Mouse (Mus musculus): ENCODE data around the gene Smad3. TPM values are rescaled to one million over a fixed set of nuclear protein-coding genes. Genes with fewer than 3 reads are reported as not detected.

The Smad3 gene
- total and polyA plus RNA-seq, 3 experiments, result 0.81 to 1.5 (median 1.2) TPM

DNA sequence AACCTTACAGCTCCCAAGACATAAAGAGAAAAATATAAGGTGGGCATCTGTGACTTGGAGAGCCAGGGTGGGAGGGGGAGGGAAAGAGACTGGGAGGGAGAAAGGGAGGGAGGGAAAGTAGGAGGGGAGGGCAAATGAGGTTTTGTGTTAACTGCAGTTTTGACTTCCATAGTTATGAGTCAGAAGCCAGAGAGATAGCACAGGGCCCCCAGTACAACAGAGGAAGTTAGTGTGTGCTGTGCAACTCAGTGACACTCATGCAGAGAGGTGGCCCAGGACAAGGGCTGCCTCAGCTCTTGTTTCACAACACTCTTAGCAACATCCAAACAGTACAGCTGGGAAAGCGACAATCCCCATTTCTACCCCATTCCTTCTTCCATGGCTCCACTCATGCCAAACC, 79.7 kb downstream of the Smad3 start:
- Histone ChIP-seq H3K9ac (ENCODE audit: insufficient read depth, low read depth) (no peak overlapping the region), H3K9me3 (replicated peaks; ENCODE audit: low read length) (no peaks in the 10 kb centered on the region), H3K27ac (ENCODE audit: insufficient read depth, low read depth) (no peak overlapping the region), H3K36me3 (replicated peaks in 1 of 2; ENCODE audit: control insufficient read depth in 1 of 2, insufficient read depth in 1 of 2, low read length in 1 of 2) (no peaks in the 10 kb centered on the region), H3K4me2 (ENCODE audit: insufficient read depth, low read depth, poor library complexity, severe bottlenecking) (no peak overlapping the region), H3K27me3 (replicated peaks) (no peaks in the 10 kb centered on the region), H3K4me3 (replicated peaks in 1 of 3; ENCODE audit: low read depth in 2 of 3, low read length in 2 of 3, poor library complexity in 1 of 3) (no peak overlapping the region), H3K4me1 (ENCODE audit: control insufficient read depth in 1 of 2, insufficient read depth in 2 of 2) (peaks cover 0 to 4% of the 10 kb centered on the region in 2 experiments; a peak in 2 of 4 replicates), H3K79me2 (replicated peaks; ENCODE audit: control insufficient read depth, extremely low read depth, insufficient read depth, poor library complexity, severe bottlenecking) (no peaks in the 10 kb centered on the region)
- TF ChIP-seq ZC3H11A (IDR thresholded peaks at IDR 0.05; ENCODE audit: low read depth, low read length) (no peak), SMC3 (IDR thresholded peaks at IDR 0.05; ENCODE audit: low read depth, low read length) (no peak), E2F4 (IDR thresholded peaks at IDR 0.05; ENCODE audit: insufficient replicate concordance, low read depth, low read length) (no peak), MAZ (IDR thresholded peaks at IDR 0.05; ENCODE audit: low read depth, low read length) (no peak), CTCF (conservative IDR thresholded peaks at IDR 0.05 in 1 of 2, IDR thresholded peaks at IDR 0.05 in 1 of 2; ENCODE audit: low read depth in 2 of 2, low read length in 2 of 2) (no peak), JUND (conservative IDR thresholded peaks at IDR 0.05; ENCODE audit: low read depth, low read length) (no peak), MAX (IDR thresholded peaks at IDR 0.05; ENCODE audit: low read length) (no peak), ETS1 (conservative IDR thresholded peaks at IDR 0.05; ENCODE audit: low read depth, low read length) (no peak), JUN (IDR thresholded peaks at IDR 0.05; ENCODE audit: insufficient read depth, low read depth, low read length) (no peak), BHLHE40 (IDR thresholded peaks at IDR 0.05; ENCODE audit: low read depth, low read length) (no peak), SIN3A (IDR thresholded peaks at IDR 0.05; ENCODE audit: low read length) (no peak)
- no peak for DNase-seq (ENCODE audit: extremely low read depth)
- dilution Hi-C loops (cut with MboI; ENCODE audit: extremely low pct_ligation_motif_present, extremely low pct_unique_long_range_greater_than_20kb, low sequenced_read_pairs) (no loop called here), in situ Hi-C loops (cut with MboI; ENCODE audit: low pct_ligation_motif_present, low pct_unique_long_range_greater_than_20kb, low sequenced_read_pairs) (no loop called here)

DNA sequence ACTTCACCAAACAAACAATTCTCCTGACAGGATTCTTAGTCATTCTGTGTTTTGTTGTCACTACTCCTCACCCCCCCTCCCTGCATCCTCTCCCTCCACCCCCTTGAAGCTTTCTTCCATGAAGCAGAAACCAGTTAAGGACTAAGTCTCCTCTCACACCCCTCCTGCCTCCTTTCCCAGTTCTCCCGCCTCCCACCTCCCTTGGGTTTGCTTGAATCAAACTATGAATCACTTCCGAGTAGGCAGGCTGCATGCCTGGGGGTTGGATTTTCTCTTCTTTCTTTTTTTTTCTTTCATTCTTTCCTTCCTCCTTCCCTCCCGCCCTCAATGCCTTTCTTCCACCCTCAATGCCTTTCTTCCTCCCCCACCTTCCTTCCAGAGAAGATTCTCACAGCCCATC, 80.2 kb downstream of the Smad3 start:
- Histone ChIP-seq H3K4me1 (ENCODE audit: control insufficient read depth in 1 of 2, insufficient read depth in 2 of 2) (peaks cover 0 to 4% of the 10 kb centered on the region in 2 experiments; a peak in 2 of 4 replicates), H3K9ac (ENCODE audit: insufficient read depth, low read depth) (no peak overlapping the region), H3K79me2 (replicated peaks; ENCODE audit: control insufficient read depth, extremely low read depth, insufficient read depth, poor library complexity, severe bottlenecking) (no peaks in the 10 kb centered on the region), H3K27ac (ENCODE audit: insufficient read depth, low read depth) (no peak overlapping the region), H3K27me3 (replicated peaks) (no peaks in the 10 kb centered on the region), H3K4me3 (replicated peaks in 1 of 3; ENCODE audit: low read depth in 2 of 3, low read length in 2 of 3, poor library complexity in 1 of 3) (no peak overlapping the region), H3K4me2 (ENCODE audit: insufficient read depth, low read depth, poor library complexity, severe bottlenecking) (no peak overlapping the region), H3K9me3 (replicated peaks; ENCODE audit: low read length) (no peaks in the 10 kb centered on the region), H3K36me3 (replicated peaks in 1 of 2; ENCODE audit: control insufficient read depth in 1 of 2, insufficient read depth in 1 of 2, low read length in 1 of 2) (no peaks in the 10 kb centered on the region)
- in situ Hi-C loops (cut with MboI; ENCODE audit: low pct_ligation_motif_present, low pct_unique_long_range_greater_than_20kb, low sequenced_read_pairs) (no loop called here), dilution Hi-C loops (cut with MboI; ENCODE audit: extremely low pct_ligation_motif_present, extremely low pct_unique_long_range_greater_than_20kb, low sequenced_read_pairs) (no loop called here)
- no peak for DNase-seq (ENCODE audit: extremely low read depth)
- no peak for TF ChIP-seq POLR2AphosphoS2 (IDR thresholded peaks at IDR 0.05; ENCODE audit: low read depth, low read length)
- TF ChIP-seq CTCF (conservative IDR thresholded peaks at IDR 0.05 in 1 of 2, IDR thresholded peaks at IDR 0.05 in 1 of 2; ENCODE audit: low read depth in 2 of 2, low read length in 2 of 2), result no peak
- TF ChIP-seq E2F4 (IDR thresholded peaks at IDR 0.05; ENCODE audit: insufficient replicate concordance, low read depth, low read length), result no peak
- TF ChIP-seq ZKSCAN1 (IDR thresholded peaks at IDR 0.05; ENCODE audit: borderline replicate concordance, low read depth, low read length), result no peak
- no peak for TF ChIP-seq IRF4 (IDR thresholded peaks at IDR 0.05; ENCODE audit: low read depth, low read length)
- no peak for TF ChIP-seq MAZ (IDR thresholded peaks at IDR 0.05; ENCODE audit: low read depth, low read length)
- no peak for TF ChIP-seq MAX (IDR thresholded peaks at IDR 0.05; ENCODE audit: low read length)
- TF ChIP-seq NRF1 (IDR thresholded peaks at IDR 0.05; ENCODE audit: low read depth, low read length), result no peak
- TF ChIP-seq SIN3A (IDR thresholded peaks at IDR 0.05; ENCODE audit: low read length), result no peak
- TF ChIP-seq TCF12 (IDR thresholded peaks at IDR 0.05; ENCODE audit: low read depth, low read length), result no peak
- TF ChIP-seq JUND (conservative IDR thresholded peaks at IDR 0.05; ENCODE audit: low read depth, low read length), result no peak
- no peak for TF ChIP-seq MEF2A (IDR thresholded peaks at IDR 0.05; ENCODE audit: borderline replicate concordance, low read depth, low read length)
- TF ChIP-seq CHD1 (IDR thresholded peaks at IDR 0.05; ENCODE audit: low read depth, low read length), result no peak
- TF ChIP-seq TBP (conservative IDR thresholded peaks at IDR 0.05; ENCODE audit: low read depth, low read length), result no peak
- TF ChIP-seq JUN (IDR thresholded peaks at IDR 0.05; ENCODE audit: insufficient read depth, low read depth, low read length), result no peak
- no peak for TF ChIP-seq USF1 (IDR thresholded peaks at IDR 0.05; ENCODE audit: low read depth, low read length)
- no peak for TF ChIP-seq UBTF (IDR thresholded peaks at IDR 0.05; ENCODE audit: low read depth, low read length)
- TF ChIP-seq GABPA (IDR thresholded peaks at IDR 0.05; ENCODE audit: insufficient replicate concordance, low read depth, low read length), result no peak
- no peak for TF ChIP-seq ZC3H11A (IDR thresholded peaks at IDR 0.05; ENCODE audit: low read depth, low read length)
- no peak for TF ChIP-seq POLR2A (IDR thresholded peaks at IDR 0.05; ENCODE audit: low read depth, low read length)

All from CH12.LX (cell line).